Mouse (Mus musculus) urinary bladder, postnatal 4 days (tissue): ENCODE data around the gene Spef1.

Source experiments
- DNase-seq, 2 experiments: peaks; one replicate each; pipeline ENCODE4 v3.0.0; 2021 to 2022; ENCODE audit warnings: low spot score in 2 of 2

Gene Spef1

DNA sequence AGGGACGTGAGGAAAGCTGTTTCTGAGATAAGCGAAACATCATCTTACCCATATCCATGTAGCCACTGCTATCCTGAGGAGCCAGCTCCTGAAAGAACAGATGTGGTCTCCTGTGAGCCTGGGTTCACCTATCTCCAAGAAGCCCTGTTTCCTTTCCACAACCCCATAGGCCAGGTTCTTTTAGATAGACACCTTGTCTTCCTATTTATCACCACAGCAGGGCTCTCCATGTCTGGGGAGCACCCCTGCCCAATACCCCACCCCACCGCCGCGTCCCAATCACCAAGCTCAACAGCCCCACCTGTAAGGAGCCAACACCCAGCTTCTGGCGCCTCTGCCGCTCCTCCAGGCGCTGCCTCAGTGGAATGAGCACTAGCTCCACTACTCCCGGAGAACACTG is 14.8 kb downstream of the Spef1 start:
- no peak for DNase-seq

DNA sequence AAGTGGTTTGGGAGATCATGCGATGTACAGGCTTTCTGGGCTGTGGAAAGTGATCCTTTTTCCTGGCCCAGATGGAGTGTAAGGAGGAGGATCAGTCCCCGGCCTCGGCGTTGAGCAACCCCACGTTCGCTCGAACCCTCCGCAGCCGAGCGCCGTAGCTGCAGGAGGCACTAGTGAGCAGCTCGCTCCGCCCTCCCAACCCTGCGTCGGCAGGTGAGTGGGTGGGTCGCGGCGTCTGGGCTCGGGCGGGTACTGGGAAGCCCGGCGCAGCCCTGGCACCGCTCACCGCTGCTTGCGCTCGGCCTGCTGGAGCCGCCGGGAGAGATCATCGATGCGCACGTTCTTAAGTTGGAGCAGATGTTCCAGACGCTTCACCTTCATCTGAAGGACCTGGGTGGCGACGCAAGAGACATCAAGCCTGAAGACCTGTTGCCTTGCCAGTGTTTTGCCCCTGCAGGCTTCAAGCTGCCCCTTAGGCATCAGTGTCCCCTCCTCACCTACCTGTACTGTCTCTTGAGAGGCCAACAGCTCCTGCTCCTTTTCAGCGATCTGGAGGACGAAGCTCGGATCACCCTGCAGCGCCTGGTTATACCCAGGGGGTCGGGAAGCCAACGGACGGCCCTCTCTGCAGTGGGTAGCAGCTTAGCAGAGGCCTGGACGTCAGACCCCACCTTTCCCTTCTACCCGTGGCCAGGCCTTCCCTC is 15.5 kb downstream of the Spef1 start:
- peak; percentile 58 to 79 for DNase-seq

GRCm38 (mm10) chr2:131170936-131171335 is 16.1 kb downstream of the Spef1 start:
- no peak for DNase-seq

GRCm38 (mm10) chr2:131168914-131169313 is 18.2 kb downstream of the Spef1 start:
- DNase-seq = no peak

DNA sequence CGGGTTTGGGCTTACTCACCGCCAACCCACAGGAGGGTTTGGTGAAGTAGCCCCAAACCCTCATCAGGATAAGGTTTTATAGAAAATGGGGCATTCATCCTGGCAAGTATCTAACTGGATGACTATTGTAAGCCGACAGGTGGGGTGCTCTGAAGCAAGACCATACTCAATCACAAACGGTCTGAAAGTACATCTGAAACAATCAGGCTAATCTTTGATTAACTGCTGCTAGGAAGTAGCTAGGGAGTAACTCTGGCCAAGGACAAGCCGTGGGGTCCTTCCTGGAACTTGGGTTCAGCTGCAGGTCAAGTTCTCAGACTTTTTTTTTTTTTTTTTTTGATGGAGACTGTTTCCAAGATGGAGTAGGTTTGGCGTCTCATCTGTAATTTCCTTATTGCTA is 19.1 kb downstream of the Spef1 start:
- no peak for DNase-seq

DNA sequence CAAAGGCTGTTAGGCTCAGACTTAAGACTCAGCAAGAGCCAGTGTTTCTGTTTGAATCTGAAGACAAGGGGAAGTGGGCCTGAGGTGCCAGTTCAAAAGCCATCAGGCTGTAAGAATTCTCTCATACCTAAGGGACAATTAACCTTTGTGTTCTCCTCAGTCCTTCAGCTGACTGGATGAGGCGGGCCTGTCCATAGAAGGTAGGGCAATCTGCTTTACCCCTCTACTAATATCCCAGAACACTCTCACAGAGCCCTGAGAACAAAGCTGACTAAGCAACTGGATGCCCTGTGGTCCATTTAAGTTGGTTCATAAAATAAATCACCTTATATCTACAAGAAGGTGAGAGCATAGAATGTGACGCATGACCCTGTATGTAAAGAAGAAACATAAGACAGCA is 20.9 kb downstream of the Spef1 start:
- no peak for DNase-seq

GRCm38 (mm10) chr2:131163924-131164323 is 23.2 kb downstream of the Spef1 start:
- DNase-seq = no peak

- no peak for DNase-seq
Measured at GRCm38 (mm10) chr2:131160671-131161111, 26.4 kb downstream of the Spef1 start.

- peak; percentile 92 to 97 for DNase-seq
Measured at GRCm38 (mm10) chr2:131159938-131160581, 27.0 kb downstream of the Spef1 start, which contains the start of gene 1700037H04Rik. Gene 1700037H04Rik, minus strand, starts transcription at chr2:131160081.

- DNase-seq = peak in 1 of 2 experiments; percentile 58
Measured at GRCm38 (mm10) chr2:131159491-131159910, 27.6 kb downstream of the Spef1 start.

DNA sequence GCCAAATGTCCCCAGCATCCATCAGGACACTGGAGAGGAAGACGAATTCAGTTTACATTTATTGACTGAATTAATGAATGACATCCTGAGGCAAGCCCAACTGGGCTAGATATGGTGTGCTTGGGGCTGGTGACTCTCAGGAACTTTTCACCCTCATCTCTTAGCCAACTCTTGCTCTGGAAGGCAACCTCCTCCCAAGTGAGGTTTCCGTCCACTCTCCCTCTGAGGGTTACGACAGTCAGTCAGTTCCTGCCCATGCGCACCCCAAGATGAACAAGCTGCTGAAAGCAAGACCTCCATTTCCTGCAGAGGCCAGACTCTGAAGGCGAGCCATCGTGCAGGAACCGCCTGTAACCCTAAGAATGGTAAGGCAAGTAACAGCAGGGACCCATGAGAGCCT is 30.1 kb downstream of the Spef1 start:
- DNase-seq = no peak

DNA sequence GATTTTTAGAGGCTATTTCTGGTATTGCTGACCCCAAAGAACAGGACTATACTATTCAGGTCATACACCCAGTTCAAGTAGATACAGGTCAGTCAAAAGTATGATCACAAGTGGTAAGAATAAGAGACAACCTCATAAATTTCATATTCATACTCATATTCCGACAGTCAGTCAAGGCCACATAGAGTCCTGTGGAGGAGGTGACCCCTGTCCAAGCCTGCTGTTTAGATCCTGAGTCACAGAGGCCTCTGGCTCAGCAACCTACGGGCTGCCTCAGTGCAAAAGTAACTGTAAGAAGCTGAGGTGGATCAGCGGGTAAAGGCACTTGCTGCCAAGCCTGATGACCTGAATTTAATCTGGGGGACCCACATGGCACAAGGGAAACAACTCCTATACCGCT is 33.0 kb downstream of the Spef1 start:
- no peak for DNase-seq

DNA sequence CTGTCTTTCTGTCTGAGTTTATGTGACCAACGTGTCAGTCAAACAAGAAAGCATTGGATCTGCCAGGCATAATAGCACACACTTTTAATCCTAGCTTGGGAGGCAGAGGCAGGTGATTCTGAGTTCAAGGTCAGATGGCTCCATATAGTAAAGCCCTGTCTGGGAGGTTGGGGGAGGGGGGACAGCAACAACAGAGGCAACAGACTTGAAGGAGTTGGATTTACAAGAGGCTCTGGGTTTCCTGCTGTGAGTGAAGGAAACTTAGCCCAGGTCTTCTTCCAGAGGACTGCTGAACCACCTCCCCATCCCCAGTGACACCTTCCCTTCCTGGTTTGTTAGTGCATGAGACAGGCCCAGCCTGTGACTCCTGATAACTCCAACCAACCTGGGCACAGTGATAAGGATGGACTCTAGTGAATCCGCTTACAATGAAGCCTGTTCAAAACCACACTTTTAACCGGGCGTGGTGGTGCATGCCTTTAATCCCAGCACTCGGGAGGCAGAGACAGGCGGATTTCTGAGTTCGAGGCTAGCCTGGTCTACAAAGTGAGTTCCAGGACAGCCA is 34.8 kb downstream of the Spef1 start:
- DNase-seq = no peak

DNA sequence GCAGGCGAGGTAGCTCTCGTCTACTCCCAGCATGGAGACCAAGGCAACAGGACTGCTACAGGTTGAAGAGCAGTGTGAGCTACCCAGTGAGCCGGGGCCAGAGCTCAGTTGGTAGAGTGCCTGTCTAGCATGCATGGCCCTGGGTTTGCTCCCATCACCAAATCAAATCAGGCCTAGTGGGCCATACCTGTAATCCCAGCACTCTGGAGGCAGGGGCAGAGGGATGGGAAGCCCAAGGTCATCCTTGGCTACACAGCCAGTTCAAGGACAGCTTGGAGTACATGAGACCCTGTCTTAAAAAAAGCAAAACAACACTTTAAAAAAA is 37.9 kb downstream of the Spef1 start:
- DNase-seq = peak in 1 of 2 experiments; percentile 58

- DNase-seq = no peak
Measured at GRCm38 (mm10) chr2:131148353-131149253, 38.5 kb downstream of the Spef1 start.

- DNase-seq = no peak
Measured at GRCm38 (mm10) chr2:131147043-131147365, 40.1 kb downstream of the Spef1 start.

DNA sequence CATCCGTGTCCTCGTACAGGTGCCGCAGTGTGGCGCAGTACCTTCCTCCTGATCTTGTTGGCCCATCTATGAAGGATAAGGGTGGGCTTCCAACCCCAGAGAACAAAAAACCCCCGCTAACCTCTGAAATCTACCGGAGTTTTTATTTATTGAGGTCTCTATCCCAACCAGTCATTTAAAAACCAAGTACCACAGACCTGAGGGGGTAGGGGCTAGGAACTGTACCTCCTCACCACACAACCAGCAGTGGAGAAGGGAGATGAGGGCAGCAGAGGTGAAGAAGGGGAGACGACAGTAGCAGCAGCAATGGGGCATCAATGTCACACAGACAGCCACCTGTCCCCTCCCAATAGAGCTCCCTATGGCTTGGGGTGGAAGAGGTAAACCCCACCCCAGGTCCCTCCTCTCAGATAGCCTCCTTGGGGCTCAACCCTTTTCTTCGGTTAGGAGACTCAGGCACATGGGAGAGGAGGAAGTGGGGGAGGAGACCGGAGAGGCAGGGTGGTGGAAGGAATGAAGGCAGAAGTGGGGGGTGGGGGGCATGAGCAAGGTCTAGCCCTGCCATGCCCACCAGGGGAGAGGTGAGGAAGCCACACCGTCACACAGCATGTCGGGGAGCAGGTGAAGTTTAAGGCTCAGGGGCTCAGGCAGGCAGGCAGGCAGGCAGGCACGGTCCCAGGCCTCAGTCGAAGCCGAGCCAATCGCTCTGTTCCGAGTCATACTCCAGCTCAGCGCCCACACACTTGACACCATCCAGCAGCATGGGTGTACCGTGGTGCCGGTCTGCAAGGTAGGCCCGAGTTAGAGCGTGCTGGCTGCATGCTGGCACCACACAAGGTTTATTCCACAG is 40.7 kb downstream of the Spef1 start:
- no peak for DNase-seq

- no peak for DNase-seq
Measured at GRCm38 (mm10) chr2:131145536-131145935, 41.5 kb downstream of the Spef1 start.

DNA sequence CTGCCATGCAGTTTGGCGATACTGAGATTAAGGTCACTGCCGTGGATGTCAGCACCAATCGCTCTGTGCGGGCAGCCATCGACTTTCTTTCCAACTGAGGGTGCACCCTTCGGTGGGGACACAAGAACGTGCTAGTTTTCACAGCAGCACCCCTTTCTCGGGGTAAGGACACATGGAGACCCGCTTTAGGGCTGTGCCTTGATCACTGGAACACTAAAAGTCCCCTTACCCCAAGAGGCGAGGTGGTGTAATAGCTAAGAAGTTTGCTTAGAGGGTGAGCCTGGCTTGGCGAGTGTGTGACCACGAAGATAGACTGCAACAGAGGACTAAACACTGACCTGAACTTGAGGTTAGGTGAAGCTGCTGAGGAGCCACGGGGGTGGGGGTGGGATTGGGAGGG is 42.0 kb downstream of the Spef1 start:
- no peak for DNase-seq

DNA sequence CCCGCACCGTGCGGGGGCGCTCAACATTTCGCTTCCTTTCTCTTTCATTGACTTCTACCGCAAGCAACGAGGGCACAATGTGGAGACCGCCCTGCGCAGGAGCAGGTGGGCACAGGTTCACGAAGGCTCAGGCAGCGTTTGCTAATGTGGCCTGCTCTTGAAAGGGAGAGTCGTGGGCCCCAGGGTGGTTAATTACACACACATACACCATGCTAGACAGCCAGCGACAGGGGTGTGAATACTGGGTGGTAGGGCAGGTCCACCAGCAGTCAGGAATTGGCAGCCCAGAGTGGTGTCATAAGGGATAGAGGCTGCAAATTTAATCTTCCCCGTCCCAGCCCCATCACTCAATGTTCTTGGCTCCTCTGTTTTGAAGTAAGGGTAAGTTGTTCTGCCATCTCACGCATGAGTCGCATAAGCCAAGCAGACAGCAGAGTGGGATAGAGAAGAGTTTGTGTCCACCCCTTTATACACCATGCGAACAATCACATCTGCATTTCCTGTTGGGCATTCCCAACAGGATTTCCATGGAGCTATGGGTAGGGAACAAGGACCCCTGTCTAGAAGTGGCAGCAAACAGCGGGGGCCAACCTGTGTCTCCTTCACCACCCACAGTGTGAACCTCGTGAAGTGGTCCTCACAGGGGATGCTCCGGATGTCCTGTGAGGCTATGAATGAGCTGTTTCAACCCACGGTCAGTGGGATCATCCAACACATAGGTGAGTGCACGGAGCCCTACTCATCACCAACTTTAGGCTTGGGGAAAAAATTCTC is 43.9 kb downstream of the Spef1 start:
- DNase-seq = no peak

DNA sequence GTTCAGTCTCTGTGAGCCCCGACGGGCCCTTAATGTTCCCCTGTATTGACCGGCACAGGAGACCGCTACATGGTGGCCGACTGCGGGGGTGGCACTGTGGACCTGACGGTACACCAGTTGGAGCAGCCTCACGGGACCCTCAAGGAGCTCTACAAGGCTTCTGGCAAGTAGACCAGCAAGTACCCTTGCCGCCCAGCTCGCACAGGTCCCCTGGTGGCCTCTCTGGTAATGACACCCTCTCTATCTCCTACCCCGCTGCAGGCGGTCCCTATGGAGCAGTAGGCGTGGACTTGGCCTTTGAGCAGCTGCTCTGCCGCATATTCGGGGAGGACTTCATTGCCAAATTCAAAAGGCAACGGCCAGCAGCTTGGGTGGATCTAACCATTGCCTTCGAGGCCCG is 44.5 kb downstream of the Spef1 start:
- DNase-seq = peak; percentile 79 to 90
